Mouse (Mus musculus) megakaryocyte progenitor cell, adult 5-6 weeks (primary cell): ENCODE results near the gene Syndig1. TPM values are rescaled to one million over a fixed set of nuclear protein-coding genes. Genes with fewer than 3 reads are reported as not detected.

Experiments used
- ATAC-seq: replicated peaks from 2 replicates; pipeline ENCODE4 v1.8.0; 2016; ENCODE audit warnings: mild to moderate bottlenecking, moderate TSS enrichment, inconsistent platforms; ENCODE audit not compliant: poor library complexity
- total RNA-seq, 2 experiments: library from RNA; stranded (forward) in 1 of 2; stranded (reverse) in 1 of 2; fragments of 157-497, 149-512 nt in 1 of 2; fragments of 200-1000 nt in 1 of 2; gene quantifications; 2 replicates each; pipeline versions ENCODE4 v1.2.3 to v1.2.4; 2015 to 2017

The Syndig1 gene
- total RNA-seq, 2 experiments from 2014 or later, result not detected

DNA sequence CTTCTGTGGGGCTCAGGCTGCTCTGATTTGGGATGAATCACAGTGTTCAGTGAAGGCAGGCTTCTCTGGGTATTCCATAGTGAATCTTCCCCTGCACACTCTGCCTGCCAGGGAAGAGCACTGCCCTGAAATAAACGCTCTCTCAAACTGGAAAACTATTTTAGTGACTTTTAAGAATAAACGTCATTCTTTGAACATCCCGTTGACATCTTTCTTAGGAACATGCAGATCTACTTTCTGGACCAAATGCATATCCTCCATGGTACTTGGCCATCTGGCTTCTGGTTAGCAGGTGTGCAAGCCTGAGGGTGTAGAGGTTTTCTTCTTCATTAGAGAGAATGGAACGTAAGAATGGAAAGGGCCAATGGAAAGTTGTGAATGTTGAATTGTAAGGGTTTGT is 43.5 kb downstream of the Syndig1 start:
- no peak for ATAC-seq

- no peak for ATAC-seq
Observed at GRCm38 (mm10) chr2:149873346-149873745, 44.3 kb downstream of the Syndig1 start.

DNA sequence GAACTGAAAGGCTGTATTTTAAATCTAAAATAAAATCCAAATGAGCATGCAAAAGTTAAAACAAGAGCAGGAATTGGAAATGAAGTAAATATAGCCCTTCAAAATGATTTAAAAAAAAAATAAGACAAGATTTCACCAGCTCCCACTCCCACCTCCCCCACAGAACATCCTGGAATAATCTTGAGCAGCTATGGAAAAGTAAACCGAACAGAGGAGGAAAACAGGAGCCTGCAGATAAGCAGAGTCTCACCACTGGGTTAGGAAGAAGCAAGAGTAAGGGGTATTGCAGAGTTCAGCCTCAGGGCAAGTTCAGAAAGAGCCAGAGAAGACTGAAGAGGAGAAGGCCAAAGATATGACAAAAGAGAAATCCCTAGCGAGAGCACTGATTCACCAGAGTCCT is 48.9 kb downstream of the Syndig1 start:
- ATAC-seq, result no peak

DNA sequence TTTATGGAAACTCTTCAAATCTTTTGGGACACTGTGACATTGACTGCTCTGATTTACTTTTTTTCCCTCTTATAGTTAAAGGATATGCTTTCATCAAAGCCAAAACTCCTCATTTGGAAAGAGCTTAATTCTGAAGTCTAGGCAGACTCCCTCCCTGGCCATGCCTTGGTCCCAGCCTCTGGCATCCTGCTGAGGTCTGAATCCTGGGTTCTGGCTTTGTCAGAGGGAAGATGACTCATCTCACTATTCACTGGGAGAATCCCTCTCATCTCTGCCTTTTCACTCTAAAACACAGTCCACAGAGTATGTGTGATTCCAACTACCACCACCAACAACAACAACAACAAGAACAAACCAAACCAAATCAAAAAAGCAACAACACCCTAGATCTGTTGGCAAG is 58.6 kb downstream of the Syndig1 start:
- no peak for ATAC-seq

- ATAC-seq, result no peak
Observed at GRCm38 (mm10) chr2:149891647-149892046, 62.6 kb downstream of the Syndig1 start.

DNA sequence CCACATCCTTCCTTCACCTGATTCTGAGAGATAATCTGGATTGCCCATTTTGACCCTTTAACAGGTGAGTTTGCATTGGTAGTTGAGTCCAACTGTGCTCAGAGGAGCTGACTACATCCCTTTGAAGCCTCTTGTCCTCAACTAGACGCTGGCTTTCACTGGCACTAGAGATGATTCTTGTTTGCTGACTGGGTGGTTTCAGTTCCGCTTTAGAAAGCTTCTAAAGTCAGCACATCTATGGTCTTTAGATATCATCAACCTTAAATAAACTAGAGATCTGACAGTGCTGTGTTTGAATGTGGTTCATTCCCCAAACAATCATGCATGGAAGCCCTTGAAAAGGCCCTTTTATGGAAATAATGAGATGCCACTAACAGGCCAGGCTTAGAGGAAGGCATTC is 67.3 kb downstream of the Syndig1 start:
- no peak for ATAC-seq

- ATAC-seq, result no peak
Observed at GRCm38 (mm10) chr2:149899615-149900014, 70.6 kb downstream of the Syndig1 start.

- no peak for ATAC-seq
Observed at GRCm38 (mm10) chr2:149900606-149901005, 71.6 kb downstream of the Syndig1 start.

- ATAC-seq, result no peak
Observed at GRCm38 (mm10) chr2:149904405-149904804, 75.4 kb downstream of the Syndig1 start.

DNA sequence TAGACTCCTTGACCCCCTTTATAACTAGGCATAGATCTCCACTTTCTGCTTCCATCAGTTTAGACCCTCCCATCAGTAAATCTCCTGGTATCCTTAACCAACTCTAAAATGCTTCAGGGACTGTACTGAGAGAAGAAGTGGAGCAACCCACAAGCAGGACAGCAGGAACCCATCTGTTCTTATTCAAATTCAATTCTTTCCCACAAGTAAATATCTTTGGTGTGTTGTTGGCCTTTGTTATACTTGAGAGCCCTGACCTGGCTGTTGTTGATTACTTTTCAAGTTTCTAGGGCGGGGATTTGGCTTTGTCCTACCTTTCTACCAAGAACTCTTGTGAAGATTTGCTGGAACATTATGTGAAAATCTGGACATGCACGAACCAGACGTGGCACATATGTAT is 77.7 kb downstream of the Syndig1 start:
- no peak for ATAC-seq

DNA sequence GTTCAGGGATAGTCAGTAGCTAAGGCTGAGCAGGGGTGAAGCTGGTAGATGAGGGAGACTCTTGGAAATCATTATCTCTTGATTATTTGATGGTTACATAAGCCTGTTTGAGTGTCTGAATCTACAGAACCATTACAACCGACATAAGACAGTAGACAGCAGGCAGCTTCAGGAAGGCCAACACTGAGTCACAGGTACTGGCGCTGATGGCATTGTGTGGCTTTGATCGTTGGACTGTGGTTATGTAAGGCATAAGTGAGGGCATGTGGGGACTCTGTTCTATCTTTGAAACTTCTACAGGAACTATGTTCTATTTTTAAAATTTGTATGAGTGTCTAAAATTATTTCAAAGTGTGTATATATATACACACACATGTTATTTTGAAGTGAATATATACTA is 88.2 kb downstream of the Syndig1 start:
- no peak for ATAC-seq

DNA sequence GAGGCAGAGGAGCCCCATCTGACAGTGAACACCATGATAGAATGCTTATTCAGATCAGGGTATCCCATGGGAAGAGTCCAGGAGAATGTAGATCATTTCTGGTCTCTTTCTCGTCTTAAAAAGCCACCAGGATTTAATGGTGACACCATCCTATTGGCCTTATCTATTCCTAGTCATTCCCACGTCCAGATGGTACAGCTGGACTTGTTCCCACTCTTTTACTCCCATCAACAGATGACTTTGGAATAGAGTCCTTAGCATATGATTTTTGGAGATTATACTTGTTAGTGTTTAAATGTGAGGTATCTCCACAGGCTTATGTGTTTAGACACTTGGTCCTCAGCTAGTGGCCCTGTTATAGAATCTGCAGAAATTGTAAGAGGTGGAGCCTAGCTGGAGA is 94.5 kb downstream of the Syndig1 start:
- no peak for ATAC-seq

DNA sequence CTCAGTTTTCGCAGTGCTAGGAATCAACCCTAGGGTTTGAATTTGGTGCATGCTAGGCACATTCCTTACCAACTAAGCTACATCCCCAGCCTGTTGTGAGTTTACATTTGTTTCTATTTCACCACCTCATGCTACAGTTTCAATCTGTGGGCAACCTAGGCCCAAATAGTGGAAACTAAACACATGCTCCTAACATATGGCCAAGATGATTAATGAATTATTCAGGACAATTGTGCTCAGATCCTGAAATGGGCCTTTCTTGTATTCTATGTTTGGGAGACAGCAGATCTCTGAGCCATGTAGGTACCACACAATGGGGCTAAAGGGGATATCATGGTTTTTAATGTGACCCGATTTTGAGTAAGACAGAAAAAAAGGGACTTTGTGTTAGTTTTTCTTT is 96.9 kb downstream of the Syndig1 start:
- no peak for ATAC-seq

DNA sequence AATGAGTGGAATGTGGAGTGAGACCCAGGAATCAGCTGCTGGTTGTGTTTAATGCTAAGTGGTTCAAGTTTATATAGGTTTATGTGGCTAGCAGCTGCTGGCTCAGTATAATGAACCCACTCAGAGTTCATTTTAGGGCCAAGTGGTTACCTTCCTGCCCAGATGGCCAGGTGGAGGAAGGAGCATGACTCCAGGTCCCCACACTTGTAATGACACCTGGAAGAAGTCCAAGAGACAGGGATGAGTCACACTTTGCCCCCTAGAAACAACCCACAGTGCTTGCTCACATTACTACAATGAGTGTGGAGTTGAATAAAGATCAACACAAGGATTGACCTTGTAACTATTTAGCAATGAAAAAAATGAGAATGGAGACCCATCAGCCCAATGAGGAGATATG is 98.0 kb downstream of the Syndig1 start:
- ATAC-seq, result no peak

GRCm38 (mm10) chr2:149927481-149927880 is 98.5 kb downstream of the Syndig1 start:
- no peak for ATAC-seq

GRCm38 (mm10) chr2:149929986-149930385 is 101.0 kb downstream of the Syndig1 start:
- no peak for ATAC-seq

- ATAC-seq, result no peak
Observed at GRCm38 (mm10) chr2:149931111-149931510, 102.1 kb downstream of the Syndig1 start.

GRCm38 (mm10) chr2:149932095-149932494 is 103.1 kb downstream of the Syndig1 start:
- no peak for ATAC-seq

- ATAC-seq, result no peak
Observed at GRCm38 (mm10) chr2:149933247-149933898, 104.4 kb downstream of the Syndig1 start.

GRCm38 (mm10) chr2:149934139-149934538 is 105.1 kb downstream of the Syndig1 start:
- ATAC-seq, result no peak

- no peak for ATAC-seq
Observed at GRCm38 (mm10) chr2:149938829-149939228, 109.8 kb downstream of the Syndig1 start.

- ATAC-seq, result no peak
Observed at GRCm38 (mm10) chr2:149939586-149939985, 110.6 kb downstream of the Syndig1 start.

GRCm38 (mm10) chr2:149950641-149951040 is 121.6 kb downstream of the Syndig1 start:
- ATAC-seq, result no peak
